Mouse (Mus musculus) left cerebral cortex, postnatal 25 days (tissue): Measurements from ENCODE around the gene 4930579F01Rik. TPM values are rescaled to one million over a fixed set of nuclear protein-coding genes. Genes with fewer than 3 reads are reported as not detected.
A peak's percentile ranks its signal among the peaks of the same experiment; 100 is the strongest.

ENCODE experiments used
- DNase-seq, 2 experiments: peaks; one replicate each; pipeline ENCODE4 v3.0.0; 2022; ENCODE audit warnings: low spot score in 2 of 2, mixed read lengths in 1 of 2
- intact Hi-C: fragments of 180-260 bp; cut with DNase I; formaldehyde crosslinking; loops from one replicate; pipeline ENCODE4 v1.15.1; 2025
- total RNA-seq, 2 experiments: library from RNA; stranded (reverse); gene quantifications; 2 replicates each; pipeline ENCODE4 v1.2.3; 2021

Gene 4930579F01Rik
- total RNA-seq, 2 experiments from 2014 or later = not detected

DNA sequence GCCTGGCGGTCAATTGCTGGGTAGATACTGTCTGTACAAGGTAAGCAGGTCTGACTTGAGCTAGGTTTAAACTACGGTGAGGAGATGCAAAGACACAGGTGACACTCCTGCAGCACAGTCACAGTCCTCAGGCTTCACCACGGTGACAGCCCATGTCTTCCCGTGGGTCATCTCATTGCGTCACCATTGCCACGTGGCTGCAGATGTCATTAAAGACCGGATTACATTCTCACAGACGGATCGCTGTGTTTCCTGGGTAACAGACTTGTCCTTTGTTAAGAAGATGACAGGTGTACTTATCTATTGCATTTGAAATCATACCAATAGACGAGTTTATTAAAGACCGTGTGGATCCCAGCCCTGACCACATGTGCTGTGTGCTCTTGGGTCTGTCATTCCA, 27.5 kb upstream of the 4930579F01Rik start:
- DNase-seq = no peak
- intact Hi-C loops = loop anchor here (5.0 kb wide), 2 partner anchors 186 to 211 kb away; no protein-coding TSS in a partner anchor

DNA sequence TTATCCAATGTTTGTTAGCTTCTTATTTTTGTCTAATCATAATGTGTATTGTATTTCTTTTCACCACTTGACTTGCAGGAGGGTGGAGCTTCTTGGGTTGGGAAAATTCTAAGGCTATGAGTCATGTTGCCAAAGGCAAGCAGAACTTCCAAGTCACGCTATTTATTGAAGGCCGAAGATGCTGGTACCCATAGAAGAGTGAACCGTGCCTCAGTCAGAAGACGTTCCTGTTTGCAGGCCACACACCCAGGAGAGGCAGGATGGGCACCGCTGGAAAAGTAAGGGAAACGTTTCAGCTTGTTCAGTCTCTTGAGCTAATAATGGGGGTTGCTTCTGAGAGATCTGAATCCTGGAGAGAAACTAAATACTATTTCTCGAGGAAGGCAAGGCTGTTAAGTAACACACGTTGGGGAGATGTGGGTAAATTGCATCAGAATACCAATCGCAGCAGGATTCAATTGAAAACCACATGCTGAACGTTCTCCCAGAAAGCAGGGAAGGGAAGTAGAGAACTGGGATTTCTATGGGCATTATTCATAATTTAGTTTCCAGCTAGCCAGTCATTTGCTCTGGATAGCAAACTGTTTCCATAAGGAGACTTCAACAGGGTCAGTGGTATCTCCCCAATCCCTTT, 24.1 kb upstream of the 4930579F01Rik start, which contains the start of gene Adh7:
Gene Adh7 (plus strand): TSS at position 130 of the 634 bp plus-strand sequence.
- no peak for DNase-seq
- intact Hi-C loops = no loop called here

DNA sequence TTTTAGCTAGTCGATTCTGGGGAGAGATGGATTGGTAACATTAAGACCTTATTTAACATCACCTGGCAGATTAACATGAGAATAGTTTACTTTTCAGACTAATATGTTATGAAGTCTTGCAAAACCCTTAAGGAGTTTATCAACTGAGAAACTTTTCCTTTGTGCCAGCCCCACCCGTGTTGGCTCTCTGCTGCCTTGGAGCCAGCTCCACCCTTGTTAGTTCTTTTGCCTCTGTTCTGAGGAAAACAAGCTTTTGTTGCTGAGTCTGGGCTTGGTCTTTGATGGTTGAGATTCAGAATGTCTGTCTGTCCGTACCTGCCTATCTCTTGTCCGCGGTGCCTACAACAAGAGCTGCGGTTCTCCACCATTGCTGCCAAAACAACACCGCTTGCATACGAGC, 22.5 kb upstream of the 4930579F01Rik start:
- intact Hi-C loops = no loop called here
- no peak for DNase-seq

DNA sequence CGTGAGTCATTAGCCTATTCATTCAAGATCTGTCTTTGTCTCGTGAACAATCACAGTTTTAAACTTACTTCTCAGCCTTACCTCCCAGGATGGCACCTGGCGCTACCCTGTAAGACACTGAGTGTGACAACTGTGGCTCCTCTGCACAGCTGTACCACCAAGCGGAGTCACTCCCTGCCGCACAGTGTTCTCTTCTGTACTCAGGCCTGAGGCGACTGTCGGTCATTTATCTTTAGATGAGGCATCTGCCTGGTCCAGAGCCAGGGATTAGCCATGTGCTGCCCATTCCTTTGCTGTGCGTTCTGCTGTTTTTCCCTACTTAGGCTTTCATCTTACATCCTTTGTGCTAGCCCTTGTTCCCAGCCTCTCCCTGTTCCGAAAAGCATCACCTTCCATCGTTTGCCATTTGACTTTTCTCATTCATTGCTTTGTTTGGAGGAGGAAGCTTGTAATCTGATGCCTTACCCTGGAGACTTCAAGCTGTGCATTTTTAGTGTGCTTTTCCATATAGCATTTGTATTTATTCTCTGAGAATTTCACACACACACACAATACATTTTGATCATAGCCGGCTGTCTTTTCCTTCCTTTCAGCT, 21.9 kb upstream of the 4930579F01Rik start:
- intact Hi-C loops = no loop called here

DNA sequence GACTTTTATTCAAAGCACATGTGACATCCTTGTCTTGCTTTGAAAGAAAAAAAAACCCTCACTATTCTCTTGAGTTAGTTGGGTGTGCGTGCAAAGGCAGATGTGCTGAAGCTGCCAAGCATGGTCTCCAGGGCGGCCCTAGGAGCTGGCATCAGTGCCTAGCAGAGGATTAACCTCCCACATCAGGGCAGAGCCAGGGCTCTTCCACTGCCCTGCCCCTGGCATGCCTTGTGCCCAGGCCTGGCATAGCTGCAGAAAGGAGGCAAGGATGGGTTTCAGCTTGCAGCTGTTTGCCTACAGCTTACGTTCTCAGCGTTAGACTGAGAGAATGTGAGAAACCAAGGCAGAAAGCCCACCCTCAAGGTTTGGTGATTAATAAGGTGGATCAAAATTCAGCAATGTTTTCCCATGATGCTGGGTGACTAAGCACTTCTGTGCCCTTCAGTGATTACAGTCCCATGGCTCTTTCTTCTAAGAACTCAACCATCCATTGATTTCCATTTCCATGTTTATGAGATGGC, 18.9 kb upstream of the 4930579F01Rik start:
- DNase-seq = no peak
- intact Hi-C loops = no loop called here

More for the DNA sequence above, 21.9 kb upstream of the 4930579F01Rik start:
- no peak for DNase-seq

DNA sequence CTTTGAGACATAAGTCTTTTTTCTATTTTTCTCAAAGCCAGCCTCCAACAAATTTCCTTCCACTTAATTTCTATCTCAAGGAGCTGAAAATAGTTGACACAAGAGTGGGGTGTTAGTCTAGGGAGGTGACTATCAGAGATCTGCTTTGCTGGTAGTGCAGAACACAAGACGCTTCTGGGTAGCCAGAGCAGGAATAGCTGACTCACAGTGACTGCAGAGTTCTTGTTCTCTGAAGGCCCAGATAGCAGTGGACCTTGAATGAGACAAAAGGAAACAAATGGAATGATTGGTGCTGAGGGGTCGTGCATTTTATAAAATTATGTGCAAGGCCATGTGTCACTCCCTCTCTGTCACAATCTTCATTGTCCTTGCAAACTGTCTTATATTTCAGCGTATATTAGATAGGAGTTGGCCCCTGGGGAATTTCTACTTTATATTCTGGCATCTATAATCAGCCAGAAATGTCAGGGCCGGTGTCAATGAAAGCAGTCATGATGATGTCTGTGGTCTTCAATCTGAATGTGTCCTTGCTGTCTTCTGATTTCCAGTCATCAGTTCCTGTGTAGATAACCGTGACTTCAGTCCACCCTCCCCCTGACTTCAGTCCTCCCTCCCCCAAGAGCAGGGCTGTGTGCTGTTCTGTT, 16.9 kb upstream of the 4930579F01Rik start:
- no peak for DNase-seq
- intact Hi-C loops = no loop called here

DNA sequence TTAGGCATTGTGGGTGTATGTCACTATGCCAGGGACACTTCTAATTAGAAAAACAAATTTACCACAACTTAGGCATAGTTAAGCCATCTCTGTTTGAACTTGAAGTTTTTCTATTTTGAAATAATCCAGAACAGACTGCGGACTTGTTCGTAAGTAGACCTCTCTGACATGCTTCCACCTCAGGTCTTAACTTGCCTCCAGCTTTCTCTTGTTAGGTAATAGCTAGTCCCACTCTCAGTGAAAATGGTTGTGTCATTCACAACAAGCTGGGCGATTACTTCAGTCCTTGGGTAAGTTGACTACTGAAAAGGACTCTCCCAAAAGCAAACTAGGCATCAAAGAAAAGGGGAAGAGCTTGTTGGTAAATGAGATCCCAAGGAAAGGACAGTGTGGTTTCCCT, 15.2 kb upstream of the 4930579F01Rik start:
- no peak for DNase-seq
- intact Hi-C loops = no loop called here

DNA sequence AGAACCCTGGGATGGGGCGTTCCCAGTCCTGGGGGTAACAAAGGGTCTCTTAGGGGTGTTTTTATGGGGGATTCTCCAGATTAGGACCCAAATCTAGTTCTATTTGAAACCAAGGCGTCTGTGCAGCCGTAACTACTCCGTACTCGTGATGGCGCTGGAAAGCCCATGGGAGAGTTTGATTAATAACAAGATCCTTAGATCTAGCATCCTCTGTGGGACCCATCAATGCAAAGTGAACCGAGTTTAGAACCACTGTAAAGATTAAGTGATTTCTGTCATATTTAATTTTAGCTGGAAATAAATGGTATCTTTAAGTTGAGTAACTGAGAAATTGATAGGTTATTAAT, 5.1 kb upstream of the 4930579F01Rik start:
- intact Hi-C loops = loop anchor here (1.0 kb wide), 2 partner anchors 207 to 234 kb away; no protein-coding TSS in a partner anchor

DNA sequence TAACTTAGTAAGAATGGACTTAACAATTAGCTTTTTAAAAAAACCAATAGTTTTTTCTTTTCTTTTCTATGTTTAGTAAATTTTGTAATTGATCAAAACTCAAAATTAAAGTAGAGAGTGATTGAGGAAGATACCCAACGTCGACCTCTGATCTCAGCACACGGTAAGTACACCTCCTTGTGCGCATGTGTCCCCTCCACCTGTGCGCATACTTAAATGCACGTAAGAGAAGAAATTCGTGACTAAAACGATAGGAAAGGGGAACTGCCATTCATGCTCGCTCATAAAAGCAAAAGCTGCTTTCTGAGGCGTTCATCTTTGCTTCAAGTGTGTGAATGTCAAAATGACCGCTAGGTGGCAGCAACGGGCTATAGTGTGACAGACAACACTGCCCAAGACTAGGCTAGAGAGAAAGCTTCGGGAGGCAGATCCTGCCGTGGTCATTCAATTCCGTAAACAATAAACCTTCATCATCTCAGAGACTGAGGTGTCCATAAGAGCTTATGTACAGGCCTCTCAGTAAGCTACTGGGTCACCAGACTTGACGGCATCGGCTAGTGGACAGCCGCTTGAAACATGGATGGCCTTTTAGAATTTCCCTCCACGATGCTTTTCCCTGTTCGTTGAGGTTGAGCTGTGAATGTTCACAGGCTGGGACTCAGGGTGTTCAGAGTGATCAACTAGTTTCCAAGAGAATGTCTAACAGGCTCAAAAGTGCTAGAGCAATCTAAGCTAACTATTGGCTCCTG, 4.5 kb upstream of the 4930579F01Rik start:
- DNase-seq = peak; percentile 91 to 94
- intact Hi-C loops = loop anchor here (1.0 kb wide), 2 partner anchors 207 to 234 kb away; no protein-coding TSS in a partner anchor

More for the DNA sequence above, 5.1 kb upstream of the 4930579F01Rik start:
- DNase-seq = no peak

DNA sequence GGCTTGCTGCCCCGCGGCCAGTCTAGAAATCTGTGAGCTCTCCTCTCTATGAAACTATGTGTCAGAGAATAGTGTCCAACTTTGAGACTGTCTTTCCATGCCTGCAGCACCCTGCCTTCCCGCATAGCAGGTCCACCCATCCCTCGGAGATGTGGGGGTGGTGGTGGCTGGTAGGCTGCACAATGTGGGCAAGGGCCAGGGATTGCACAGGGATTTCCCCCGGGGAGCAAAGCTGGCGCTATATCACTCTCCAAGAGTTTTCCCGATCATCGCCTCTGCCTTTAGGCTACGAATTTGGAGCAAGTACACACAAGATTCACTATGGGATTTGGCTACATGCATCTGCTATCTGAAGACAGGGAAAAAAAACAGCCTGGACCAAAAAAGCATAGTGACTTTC, 3.9 kb upstream of the 4930579F01Rik start:
- intact Hi-C loops = no loop called here
- DNase-seq = peak in 1 of 2 experiments; percentile 6

DNA sequence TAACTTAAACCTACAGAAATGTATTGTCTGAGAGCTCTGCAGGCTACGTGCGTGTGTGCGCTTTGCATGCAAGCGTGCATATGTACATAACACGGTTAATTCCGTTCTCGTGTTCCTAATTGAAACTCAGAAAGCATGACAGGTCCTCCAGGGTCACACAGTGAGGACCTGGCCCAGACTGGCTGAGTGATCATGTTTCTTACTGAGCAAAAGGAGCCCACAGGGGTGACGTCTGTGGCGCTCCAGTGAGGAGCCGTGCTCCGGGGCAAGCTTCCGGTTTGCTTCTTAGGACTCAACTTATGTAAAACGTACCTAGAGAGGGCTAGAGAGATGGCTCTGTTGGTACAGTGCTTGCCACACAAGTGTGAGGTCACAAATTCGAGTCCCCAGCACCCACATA, 3.5 kb upstream of the 4930579F01Rik start:
- no peak for DNase-seq
- intact Hi-C loops = no loop called here

DNA sequence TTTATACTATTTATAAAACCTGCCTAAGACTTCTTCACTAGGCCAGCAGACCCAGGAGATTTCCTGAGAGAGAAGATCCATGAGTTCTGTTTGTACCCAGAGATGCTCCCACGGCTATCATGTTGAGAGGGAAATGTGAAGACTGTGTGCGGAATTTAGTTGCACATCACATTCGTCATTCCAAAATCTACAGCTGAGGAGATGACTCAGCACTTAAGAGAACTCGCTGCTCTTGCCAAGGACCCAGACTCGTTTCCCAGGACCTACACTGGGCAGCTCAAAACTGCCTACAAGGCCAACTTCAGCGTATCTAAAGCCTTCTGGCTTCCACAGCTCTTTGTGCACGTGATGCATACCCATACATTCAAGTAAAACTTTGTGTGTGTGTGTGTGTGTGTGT, 1.4 kb downstream of the 4930579F01Rik start:
- intact Hi-C loops = no loop called here
- DNase-seq = peak in 1 of 2 experiments; percentile 47

DNA sequence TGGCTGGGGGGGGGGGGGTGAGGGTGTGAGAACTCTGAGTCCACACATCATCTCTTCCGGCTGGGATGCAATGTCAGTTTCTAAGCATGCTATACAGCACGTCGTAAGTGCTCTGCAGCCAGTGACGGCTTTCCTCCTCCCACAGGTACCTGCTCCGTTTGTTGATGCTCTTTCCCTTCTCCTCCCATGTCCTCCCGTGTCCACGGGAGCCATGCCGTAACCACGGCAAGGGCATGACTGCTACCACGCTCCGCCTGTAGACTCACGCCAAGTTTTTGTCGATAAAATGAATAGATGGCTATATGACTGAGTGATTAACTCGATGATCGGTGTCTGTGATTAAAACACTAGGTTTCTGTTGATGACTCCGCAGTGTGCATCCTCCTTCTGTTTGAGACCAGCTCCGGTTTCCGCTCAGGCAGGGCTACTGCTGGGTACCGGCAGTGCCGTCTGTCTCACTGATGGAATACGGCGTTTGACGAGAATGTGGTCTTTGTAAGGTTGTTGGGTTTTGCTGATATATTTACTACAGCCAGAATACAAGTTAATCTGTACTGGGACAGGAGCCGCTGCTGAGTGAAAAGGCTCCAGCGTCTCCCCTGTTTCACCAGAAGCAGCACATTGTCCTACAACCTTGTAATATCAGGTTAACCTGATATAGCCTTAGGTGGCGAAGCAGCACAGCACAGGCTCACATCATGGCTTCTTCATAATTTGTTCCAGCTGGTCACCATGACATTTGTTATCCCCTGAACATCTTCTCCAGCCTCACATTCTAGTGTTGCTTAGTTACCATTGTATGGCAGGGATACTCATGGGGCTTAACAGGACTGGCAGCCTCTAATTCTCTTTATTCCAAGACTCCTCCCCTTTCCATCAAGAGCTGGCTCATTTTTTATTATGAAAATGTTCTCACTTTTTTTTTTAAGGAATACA, 7.4 kb downstream of the 4930579F01Rik start:
- DNase-seq = no peak
- intact Hi-C loops = no loop called here

DNA sequence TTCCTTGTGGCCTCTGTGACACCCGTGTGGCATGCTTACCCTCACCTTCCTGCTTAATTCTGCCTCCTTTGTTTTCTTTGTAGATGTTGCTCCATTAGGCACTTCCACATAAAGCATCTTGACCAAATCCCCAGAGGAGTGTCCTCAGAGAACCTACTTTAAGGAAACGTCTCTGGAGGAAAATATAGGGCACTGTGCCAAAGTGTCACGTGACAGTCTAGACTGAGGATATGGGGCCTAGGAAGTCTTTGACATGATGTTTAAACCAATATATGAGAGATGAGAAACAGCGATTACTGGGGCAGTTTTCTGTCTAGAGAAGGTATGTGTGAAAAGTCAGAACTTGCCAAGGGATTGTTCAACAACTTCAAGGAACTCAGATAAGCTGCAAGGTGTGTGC, 8.3 kb downstream of the 4930579F01Rik start:
- DNase-seq = no peak

DNA sequence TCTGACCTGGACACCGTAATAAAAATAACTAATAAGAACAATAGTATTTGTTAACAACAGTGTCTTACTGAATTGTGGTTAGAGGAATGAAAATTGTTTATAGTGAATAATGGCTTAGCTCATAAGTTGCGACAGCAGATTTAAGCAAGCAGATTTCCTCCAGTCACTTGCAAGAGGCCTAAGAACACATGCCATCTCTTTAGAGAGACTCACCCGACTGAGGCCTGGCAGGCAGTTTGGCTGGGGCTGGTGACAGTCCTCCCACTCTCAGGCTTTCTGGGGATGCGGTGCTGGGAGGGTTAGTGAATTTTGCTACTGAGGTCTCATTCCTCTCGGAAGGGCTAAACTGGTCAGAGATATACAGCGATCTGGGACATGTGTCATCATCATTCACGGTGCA, 10.3 kb downstream of the 4930579F01Rik start:
- no peak for DNase-seq
- intact Hi-C loops = no loop called here

More for the DNA sequence above, 8.3 kb downstream of the 4930579F01Rik start:
- intact Hi-C loops = no loop called here

DNA sequence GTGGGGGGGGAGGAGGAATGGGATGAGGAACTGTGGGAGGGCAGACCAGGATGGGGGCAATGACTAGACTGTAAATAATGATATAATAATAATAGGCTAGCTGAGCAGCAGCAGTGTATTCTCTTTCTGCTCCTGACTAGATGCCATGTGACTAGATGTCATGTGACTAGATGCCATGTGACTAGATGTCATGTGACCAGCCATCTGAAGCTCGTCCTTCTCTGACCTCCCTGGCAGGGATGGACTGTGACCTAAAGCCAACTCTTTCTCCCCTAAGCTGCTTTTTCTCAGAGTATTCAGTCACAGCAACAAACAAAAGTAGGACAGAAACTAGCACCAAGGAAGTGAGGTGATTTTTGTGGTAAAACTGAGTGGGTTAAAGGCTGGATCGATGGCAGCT, 11.6 kb downstream of the 4930579F01Rik start:
- intact Hi-C loops = no loop called here
- no peak for DNase-seq

DNA sequence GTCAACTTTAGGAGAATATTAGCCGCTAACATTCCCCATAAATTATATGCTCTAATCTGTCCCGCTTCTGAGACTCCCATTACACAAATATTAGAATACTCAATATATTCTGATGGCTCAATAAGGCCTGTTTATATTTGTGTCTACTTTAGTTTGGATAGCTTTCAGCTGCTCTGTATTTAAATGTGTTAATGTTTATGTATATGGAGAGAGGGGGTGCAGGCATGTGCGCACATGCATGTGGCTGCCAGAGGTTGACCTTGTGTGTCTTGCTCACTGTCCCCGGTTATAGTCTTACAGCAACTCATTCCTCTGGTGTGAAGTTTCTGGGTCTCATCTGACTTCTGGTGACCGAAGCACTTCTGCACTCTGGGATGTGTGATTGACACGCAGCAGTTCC, 18.1 kb downstream of the 4930579F01Rik start:
- intact Hi-C loops = no loop called here
- DNase-seq = no peak

DNA sequence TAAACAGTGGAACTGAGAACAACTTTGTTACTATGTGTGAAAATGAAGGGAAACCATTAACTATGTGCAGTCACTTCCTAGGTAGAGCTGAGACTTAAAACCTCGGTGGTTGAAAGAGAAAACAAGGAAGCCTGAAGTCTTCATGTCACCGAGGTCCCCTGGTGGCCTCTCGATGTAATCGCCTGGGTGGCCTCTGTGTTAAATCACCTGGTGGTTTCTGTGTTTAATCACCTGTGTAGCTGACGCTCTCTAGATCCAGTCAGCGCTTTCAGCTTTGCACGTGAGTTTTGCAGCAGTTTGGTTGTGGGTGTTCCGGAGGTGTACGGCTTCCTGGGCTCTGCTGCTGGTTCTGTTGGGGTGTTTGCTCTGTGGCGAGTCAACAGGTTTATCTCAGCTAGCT, 20.3 kb downstream of the 4930579F01Rik start:
- intact Hi-C loops = no loop called here
- DNase-seq = peak in 1 of 2 experiments; percentile 6
